Mouse (Mus musculus): ENCODE results near the gene Gm21854. TPM values are rescaled to one million over a fixed set of nuclear protein-coding genes. Genes with fewer than 3 reads are reported as not detected.
"Not testable (repeated sequence)": the region's sequence is repeated elsewhere in the genome, so short reads cannot be mapped to it uniquely, and the experiment has no call there.

Gene Gm21854
- polyA plus RNA-seq (2015; fragmentation: Nextera tagmentation; extraction: Ambion mirVana), result not detected in 2 replicates

DNA sequence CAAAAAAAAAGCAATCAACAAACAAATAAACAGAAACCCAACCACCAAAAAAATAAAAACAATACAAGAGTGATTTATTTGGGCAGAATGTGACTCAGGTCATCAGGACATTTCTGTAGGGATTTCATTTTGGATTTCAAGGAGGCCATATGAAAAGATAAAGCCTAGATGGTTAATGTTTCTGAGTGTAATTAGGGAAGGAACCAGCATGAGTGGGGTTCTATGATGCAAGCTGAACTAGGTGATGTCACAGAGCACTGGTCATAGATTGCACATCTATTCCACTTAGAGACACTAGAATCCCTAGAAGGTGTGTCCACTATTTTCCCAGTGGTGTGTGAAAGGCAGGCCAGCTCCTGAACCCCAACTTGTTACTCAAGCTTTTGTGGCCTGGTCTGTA is at the start of gene Gm21854:
TSS of gene Gm21854 (plus strand) at position 301 of the 400 bp plus-strand sequence.
- H3K9me3 ChIP-seq (ENCODE audit: low read length); H3K4me2 ChIP-seq (replicated peaks; ENCODE audit: low read depth, low read length); H3K36me3 ChIP-seq (ENCODE audit: insufficient read depth, low read length); H3K4me1 ChIP-seq (ENCODE audit: insufficient read depth, low read length); ATAC-seq (ENCODE audit: low FRiP score, low TSS enrichment); H3K27ac ChIP-seq (ENCODE audit: low read length); H3K27me3 ChIP-seq (ENCODE audit: insufficient read depth, low read length); H3K9ac ChIP-seq (replicated peaks; ENCODE audit: low read length); H3K4me3 ChIP-seq (ENCODE audit: low read length): not testable (repeated sequence)

Other genes with a start within 250 kb of the Gm21854 start
- not detected in 2 replicates for gene Gm20914, start 69.0 kb downstream of the Gm21854 start, polyA plus RNA-seq (2015; fragmentation: Nextera tagmentation; extraction: Ambion mirVana)
- gene Gm28171, start 136.4 kb downstream of the Gm21854 start, polyA plus RNA-seq (2015; fragmentation: Nextera tagmentation; extraction: Ambion mirVana), result not detected in 2 replicates

All from kidney, embryonic 16.5 days (tissue).